Mouse (Mus musculus) forebrain, postnatal 0 days (tissue): ENCODE measurements around the gene Bcl7c. TPM values are rescaled to one million over a fixed set of nuclear protein-coding genes. Genes with fewer than 3 reads are reported as not detected.

ENCODE experiments used
- ATAC-seq: fragments of 200-750 bp; cut with Nextera tagmentation; 2 replicates; pipeline ENCODE4 v1.8.0; 2017; ENCODE audit warnings: mild to moderate bottlenecking, moderate library complexity
- DNase-seq: peaks from one replicate; pipeline ENCODE4 v3.0.0-alpha.2; 2015
- H3K27ac ChIP-seq: fragments of 300-500 bp; sonication (generic); 2 replicates; pipeline ENCODE4 v1.5.1; 2014; ENCODE audit warnings: low read depth, mild to moderate bottlenecking, antibody characterized with exemption, low read length, moderate library complexity, mixed read lengths
- H3K27me3 ChIP-seq: fragments of 300-500 bp; sonication (generic); 2 replicates; pipeline ENCODE4 v1.6.1; 2014; ENCODE audit warnings: mild to moderate bottlenecking, low read length, mixed read lengths; ENCODE audit not compliant: insufficient read depth
- H3K36me3 ChIP-seq: fragments of 300-500 bp; sonication (generic); 2 replicates; pipeline ENCODE4 v1.6.1; 2014; ENCODE audit warnings: mild to moderate bottlenecking, moderate library complexity; ENCODE audit not compliant: insufficient read depth
- H3K4me1 ChIP-seq: fragments of 300-500 bp; sonication (generic); 2 replicates; pipeline ENCODE4 v1.6.1; 2014; ENCODE audit warnings: antibody characterized with exemption; ENCODE audit not compliant: insufficient read depth
- H3K4me2 ChIP-seq: fragments of 300-500 bp; sonication (generic); 2 replicates; pipeline ENCODE4 v1.6.1; 2014; ENCODE audit warnings: low read depth, mild to moderate bottlenecking, moderate library complexity
- H3K4me3 ChIP-seq: fragments of 300-500 bp; sonication (generic); 2 replicates; pipeline ENCODE4 v1.5.1; 2014; ENCODE audit warnings: low read depth, low read length, mixed read lengths
- H3K9ac ChIP-seq: fragments of 300-500 bp; sonication (generic); 2 replicates; pipeline ENCODE4 v1.6.1; 2014; ENCODE audit warnings: mild to moderate bottlenecking
- H3K9me3 ChIP-seq: fragments of 300-500 bp; sonication (generic); 2 replicates; pipeline ENCODE4 v1.6.1; 2016; ENCODE audit warnings: low read length
- CTCF ChIP-seq: sonication (generic); IDR thresholded peaks from 2 replicates; pipeline ENCODE4 v1.5.1; 2016; ENCODE audit warnings: antibody characterized with exemption, control low read depth, low read depth
- WGBS: fragments of 180-500 bp; shearing (Covaris S2); extraction: QIAGEN DNeasy Blood & Tissue Kit; methylation state at CpG from one replicate; pipeline ENCODE4 v1.1.7; 2014; 5-methylcytosine and 5-hydroxymethylcytosine counted together
- polyA plus RNA-seq: library from polyadenylated mRNA; unstranded; fragments of >200 nt; fragmentation: Nextera tagmentation; extraction: Ambion mirVana; gene quantifications from 2 replicates; pipeline ENCODE4 v1.2.1, GENCODE M21; 2015
- total RNA-seq: library from RNA; depleted of rRNA; stranded (reverse); fragments of >200 nt; gene quantifications from 2 replicates; pipeline ENCODE4 v1.2.3, GENCODE M21; 2014; rRNA removed

The Bcl7c gene
- total RNA-seq (93.1 and 102 TPM in 2 replicates), polyA plus RNA-seq (43.9 and 47.5 TPM in 2 replicates)

- 0 out of 2 replicates have a peak, but pooled peaks cover 12% of the 10 kb centered on the region for H3K4me1 ChIP-seq
- peak within 1 kb of the TSS; percentile 68 for H3K4me2 ChIP-seq
- no peaks in the 10 kb centered on the region for H3K9me3 ChIP-seq
- no peaks in the 10 kb centered on the region for H3K27me3 ChIP-seq
- peak within 1 kb of the TSS; percentile 85 for H3K4me3 ChIP-seq
- under 1% methylated on average over 60 of the region's 90 CpGs for WGBS
- H3K27ac ChIP-seq: peak within 1 kb of the TSS; percentile 90
- DNase-seq (peak; percentile 91), ATAC-seq (peak; percentile 88)
- TF ChIP-seq CTCF: peak; percentile 72
- H3K9ac ChIP-seq: peak within 1 kb of the TSS; percentile 92
- peaks cover 27% of the 10 kb centered on the region for H3K36me3 ChIP-seq
Observed at GRCm38 (mm10) chr7:127708207-127709078, at the start of gene Bcl7c. Gene Bcl7c (minus strand): TSS chr7:127708933.

DNA sequence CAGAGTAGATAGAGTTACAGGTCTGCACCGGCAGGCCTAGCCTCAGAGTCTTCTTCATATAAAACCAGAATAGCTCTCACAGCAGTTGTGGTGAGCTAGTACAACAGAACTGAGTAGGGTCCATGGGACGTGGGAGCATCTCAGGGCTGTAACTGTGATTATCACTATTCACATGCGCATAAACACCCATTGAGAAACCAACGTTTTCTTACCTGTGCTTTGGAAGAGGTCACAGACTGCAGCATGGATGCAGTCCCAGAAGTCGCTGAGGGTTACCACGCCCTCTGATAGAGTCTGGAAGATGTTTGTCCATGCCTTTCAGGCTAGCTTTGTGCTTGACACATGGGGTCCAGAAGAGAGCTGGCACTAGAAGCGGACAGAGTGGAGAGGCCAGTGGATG, 45.0 kb upstream of the Bcl7c start:
- DNase-seq (no peak), ATAC-seq (no peak)
- H3K4me1 ChIP-seq: no peaks in the 10 kb centered on the region
- H3K9ac ChIP-seq: no peak overlapping the region
- no peak overlapping the region for H3K4me3 ChIP-seq
- 90% methylated on average over 7 of the region's 7 CpGs for WGBS
- no peaks in the 10 kb centered on the region for H3K9me3 ChIP-seq
- H3K36me3 ChIP-seq: peaks cover 78% of the 10 kb centered on the region
- H3K4me2 ChIP-seq: no peak overlapping the region
- TF ChIP-seq CTCF: no peak
- H3K27ac ChIP-seq: no peak overlapping the region
- no peaks in the 10 kb centered on the region for H3K27me3 ChIP-seq

DNA sequence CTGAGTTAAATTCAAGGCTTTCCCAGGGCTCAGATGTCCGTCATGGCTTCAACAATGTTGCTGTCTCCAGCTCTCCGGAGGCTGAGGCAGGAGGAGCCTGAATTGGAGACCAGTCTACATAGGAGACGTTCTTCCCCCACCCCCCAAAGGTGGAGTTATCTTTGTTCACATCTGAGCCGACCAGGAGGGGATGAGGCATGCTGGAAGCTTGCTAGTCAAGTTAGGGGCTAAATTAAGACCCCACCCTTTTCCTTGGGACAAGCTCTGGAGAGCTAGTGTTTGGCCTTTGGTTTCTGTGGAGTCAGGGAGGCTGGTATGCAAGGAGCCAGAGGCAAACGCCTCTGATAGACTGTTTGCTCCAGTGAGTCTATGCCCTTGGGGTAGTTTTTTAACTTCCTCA, 44.4 kb upstream of the Bcl7c start:
- Histone ChIP-seq H3K4me1 (no peaks in the 10 kb centered on the region), H3K4me2 (no peak overlapping the region), H3K4me3 (no peak overlapping the region), H3K36me3 (peaks cover 74% of the 10 kb centered on the region), H3K9me3 (no peaks in the 10 kb centered on the region), H3K9ac (no peak overlapping the region), H3K27ac (no peak overlapping the region), H3K27me3 (no peaks in the 10 kb centered on the region)
- WGBS: 78% methylated on average over 5 of the region's 5 CpGs
- no peak for TF ChIP-seq CTCF
- no peak for DNase-seq
- no peak for ATAC-seq

- H3K27ac ChIP-seq: no peak overlapping the region
- WGBS: 94% methylated on average over 27 of the region's 27 CpGs
- no peaks in the 10 kb centered on the region for H3K9me3 ChIP-seq
- peaks cover 63% of the 10 kb centered on the region for H3K36me3 ChIP-seq
- ATAC-seq (no peak), DNase-seq (no peak)
- H3K4me1 ChIP-seq: peaks cover 3% of the 10 kb centered on the region; the same call in 1 of the 2 replicates
- no peak overlapping the region for H3K4me3 ChIP-seq
- no peak for TF ChIP-seq CTCF
- no peak overlapping the region for H3K4me2 ChIP-seq
- no peak overlapping the region for H3K9ac ChIP-seq
- no peaks in the 10 kb centered on the region for H3K27me3 ChIP-seq
Observed at GRCm38 (mm10) chr7:127752069-127752468, 43.3 kb upstream of the Bcl7c start.

DNA sequence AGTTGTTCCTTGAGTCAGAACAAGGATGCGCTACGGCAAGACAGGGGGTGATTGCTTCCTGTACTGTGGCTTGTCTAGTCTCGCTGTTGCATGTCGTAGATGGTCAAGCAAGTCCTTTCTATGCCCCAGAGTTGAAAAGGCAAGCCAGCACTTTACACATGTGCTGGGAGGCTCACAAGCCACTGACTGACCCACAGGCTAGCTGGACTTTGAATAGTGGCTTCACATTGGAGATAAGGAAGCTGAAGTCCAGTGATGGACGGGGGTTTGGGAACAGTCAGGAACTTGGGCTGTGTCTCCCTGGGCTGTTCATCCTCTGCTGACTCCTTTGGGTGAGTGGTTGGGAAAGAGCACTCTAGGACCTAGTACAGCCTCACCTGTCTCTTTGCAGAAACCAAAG, 42.9 kb upstream of the Bcl7c start:
- WGBS: 94% methylated on average over 5 of the region's 5 CpGs
- H3K9ac ChIP-seq: no peak overlapping the region
- H3K4me1 ChIP-seq: peaks cover 3% of the 10 kb centered on the region; the same call in 1 of the 2 replicates
- H3K27ac ChIP-seq: no peak overlapping the region
- DNase-seq: no peak
- peaks cover 63% of the 10 kb centered on the region for H3K36me3 ChIP-seq
- no peaks in the 10 kb centered on the region for H3K27me3 ChIP-seq
- TF ChIP-seq CTCF: no peak
- ATAC-seq: no peak
- no peak overlapping the region for H3K4me3 ChIP-seq
- no peak overlapping the region for H3K4me2 ChIP-seq
- H3K9me3 ChIP-seq: no peaks in the 10 kb centered on the region

DNA sequence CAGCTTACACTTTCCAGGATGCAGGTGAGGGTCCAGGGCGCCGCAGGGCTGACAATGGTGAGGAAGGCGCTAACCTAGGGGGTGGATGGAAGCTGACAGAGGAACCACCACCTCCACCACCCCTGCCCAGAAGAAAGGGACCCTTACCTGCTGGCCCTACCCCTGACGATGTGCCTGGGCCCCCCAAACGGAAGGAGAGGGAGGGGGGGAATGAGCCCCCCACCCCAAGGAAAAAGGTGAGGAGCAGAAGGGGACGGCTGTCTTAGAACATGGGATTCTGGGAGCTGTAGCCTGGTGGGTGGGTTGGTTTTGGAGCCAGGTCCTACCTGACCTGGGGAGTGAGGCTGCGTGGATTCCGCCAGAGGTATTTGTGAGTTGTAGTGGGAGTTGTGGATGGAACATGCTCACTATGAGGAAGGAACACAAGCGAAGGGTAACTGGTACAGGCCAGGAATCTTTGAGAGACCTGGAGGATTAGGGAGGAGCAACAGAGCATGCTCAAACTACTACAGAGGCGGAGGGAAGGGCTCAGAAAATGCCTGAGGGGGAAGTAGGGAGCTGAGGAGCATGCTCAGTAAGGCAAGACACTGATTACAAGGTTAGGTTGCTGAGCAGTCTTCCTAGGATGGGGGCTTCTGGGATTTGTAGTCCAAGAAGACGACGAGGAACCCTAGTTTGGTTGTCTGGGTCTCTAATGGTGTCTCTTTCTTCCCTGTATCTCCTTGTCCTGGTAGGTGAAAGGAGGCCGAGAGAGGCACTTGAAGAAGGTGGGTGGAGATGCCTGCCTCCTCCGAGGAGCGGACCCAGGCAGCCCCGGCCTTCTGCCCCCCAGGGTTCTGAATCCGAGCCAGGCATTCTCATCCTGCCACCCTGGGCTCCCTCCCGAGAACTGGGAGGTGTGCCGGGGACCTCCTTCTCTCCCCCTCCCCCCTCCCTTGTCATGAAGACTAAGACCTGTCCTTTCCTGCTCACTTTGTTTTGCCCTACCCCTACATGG, 41.7 kb upstream of the Bcl7c start:
- Histone ChIP-seq H3K27ac (no peak overlapping the region), H3K27me3 (no peaks in the 10 kb centered on the region), H3K36me3 (peaks cover 63% of the 10 kb centered on the region), H3K4me3 (no peak overlapping the region), H3K4me1 (peaks cover 3% of the 10 kb centered on the region; the same call in 1 of the 2 replicates), H3K9ac (no peak overlapping the region), H3K9me3 (no peaks in the 10 kb centered on the region), H3K4me2 (no peak overlapping the region)
- ATAC-seq (no peak), DNase-seq (peak; percentile 45)
- no peak for TF ChIP-seq CTCF
- WGBS: 81% methylated on average over 19 of the region's 19 CpGs
